Mouse (Mus musculus): ENCODE results near the gene Ccdc87. TPM values are rescaled to one million over a fixed set of nuclear protein-coding genes. Genes with fewer than 3 reads are reported as not detected.

Ccdc87 gene
- polyA plus RNA-seq (2014; fragmentation: Illumina TruSeq; extraction: RNeasy Lipid Tissue Mini Kit (QIAGEN cat#74804); ENCODE audit: low read depth, low replicate concordance) = not detected

GRCm38 (mm10) chr19:4839149-4839548 is at the start of gene Ccdc87, which contains the start of gene Ccs:
TSS of gene Ccdc87 (plus strand) at chr19:4839366.
TSS of gene Ccs (minus strand) at chr19:4839332.

GRCm38 (mm10) chr19:4793831-4794422 is 45.2 kb upstream of the Ccdc87 start, which contains the start of gene Rbm4:
TSS of gene Rbm4 (minus strand) at chr19:4793901.

GRCm38 (mm10) chr19:4811063-4811908 is 27.9 kb upstream of the Ccdc87 start, which contains the start of the genes Gm21992 and Rbm14:
TSS of gene Gm21992 (minus strand) at chr19:4811612.
TSS of gene Rbm14 (minus strand) at chr19:4811634.

GRCm38 (mm10) chr19:4854552-4855469 is 15.6 kb downstream of the Ccdc87 start, which contains the start of gene Ctsf:
TSS of gene Ctsf (plus strand) at chr19:4855130.

GRCm38 (mm10) chr19:4877785-4878184 is 38.6 kb downstream of the Ccdc87 start, which contains the start of gene Actn3:
TSS of gene Actn3 (minus strand) at chr19:4877909.

GRCm38 (mm10) chr19:4878405-4879323 is 39.5 kb downstream of the Ccdc87 start, which contains the start of gene Zdhhc24:
TSS of gene Zdhhc24 (plus strand) at chr19:4878668.

Other genes starting within 250 kb of the Ccdc87 start
- not detected for gene Lrfn4, start 223.7 kb upstream of the Ccdc87 start, polyA plus RNA-seq (2014; fragmentation: Illumina TruSeq; extraction: RNeasy Lipid Tissue Mini Kit (QIAGEN cat#74804); ENCODE audit: low read depth, low replicate concordance)
- gene Rce1, start 213.7 kb upstream of the Ccdc87 start, polyA plus RNA-seq (2014; fragmentation: Illumina TruSeq; extraction: RNeasy Lipid Tissue Mini Kit (QIAGEN cat#74804); ENCODE audit: low read depth, low replicate concordance) = 1.7 TPM
- 0.19 TPM for gene Gm960, start 140.7 kb upstream of the Ccdc87 start, polyA plus RNA-seq (2014; fragmentation: Illumina TruSeq; extraction: RNeasy Lipid Tissue Mini Kit (QIAGEN cat#74804); ENCODE audit: low read depth, low replicate concordance)
- 2.0 TPM for gene Sptbn2, start 128.2 kb upstream of the Ccdc87 start, polyA plus RNA-seq (2014; fragmentation: Illumina TruSeq; extraction: RNeasy Lipid Tissue Mini Kit (QIAGEN cat#74804); ENCODE audit: low read depth, low replicate concordance)
- 11.6 TPM for gene Rbm4b, start 82.9 kb upstream of the Ccdc87 start, polyA plus RNA-seq (2014; fragmentation: Illumina TruSeq; extraction: RNeasy Lipid Tissue Mini Kit (QIAGEN cat#74804); ENCODE audit: low read depth, low replicate concordance)
- gene Rbm4, start 45.5 kb upstream of the Ccdc87 start, polyA plus RNA-seq (2014; fragmentation: Illumina TruSeq; extraction: RNeasy Lipid Tissue Mini Kit (QIAGEN cat#74804); ENCODE audit: low read depth, low replicate concordance) = 5.6 TPM
- gene Gm21992, start 27.8 kb upstream of the Ccdc87 start, polyA plus RNA-seq (2014; fragmentation: Illumina TruSeq; extraction: RNeasy Lipid Tissue Mini Kit (QIAGEN cat#74804); ENCODE audit: low read depth, low replicate concordance) = 14.7 TPM
- 1.9 TPM for gene Rbm14, start 27.7 kb upstream of the Ccdc87 start, polyA plus RNA-seq (2014; fragmentation: Illumina TruSeq; extraction: RNeasy Lipid Tissue Mini Kit (QIAGEN cat#74804); ENCODE audit: low read depth, low replicate concordance)
- 17.2 TPM for gene Ccs, start within 50 bp of the Ccdc87 start, polyA plus RNA-seq (2014; fragmentation: Illumina TruSeq; extraction: RNeasy Lipid Tissue Mini Kit (QIAGEN cat#74804); ENCODE audit: low read depth, low replicate concordance)
- gene Ctsf, start 15.8 kb downstream of the Ccdc87 start, polyA plus RNA-seq (2014; fragmentation: Illumina TruSeq; extraction: RNeasy Lipid Tissue Mini Kit (QIAGEN cat#74804); ENCODE audit: low read depth, low replicate concordance) = 13.0 TPM
- gene Actn3, start 38.5 kb downstream of the Ccdc87 start, polyA plus RNA-seq (2014; fragmentation: Illumina TruSeq; extraction: RNeasy Lipid Tissue Mini Kit (QIAGEN cat#74804); ENCODE audit: low read depth, low replicate concordance) = not detected
- gene Zdhhc24, start 39.3 kb downstream of the Ccdc87 start, polyA plus RNA-seq (2014; fragmentation: Illumina TruSeq; extraction: RNeasy Lipid Tissue Mini Kit (QIAGEN cat#74804); ENCODE audit: low read depth, low replicate concordance) = 3.2 TPM
- gene Bbs1, start 67.3 kb downstream of the Ccdc87 start, polyA plus RNA-seq (2014; fragmentation: Illumina TruSeq; extraction: RNeasy Lipid Tissue Mini Kit (QIAGEN cat#74804); ENCODE audit: low read depth, low replicate concordance) = 0.45 TPM
- gene Dpp3, start 88.9 kb downstream of the Ccdc87 start, polyA plus RNA-seq (2014; fragmentation: Illumina TruSeq; extraction: RNeasy Lipid Tissue Mini Kit (QIAGEN cat#74804); ENCODE audit: low read depth, low replicate concordance) = 4.6 TPM
- 0.42 TPM for gene Peli3, start 103.8 kb downstream of the Ccdc87 start, polyA plus RNA-seq (2014; fragmentation: Illumina TruSeq; extraction: RNeasy Lipid Tissue Mini Kit (QIAGEN cat#74804); ENCODE audit: low read depth, low replicate concordance)
- 22.6 TPM for gene Mrpl11, start 122.8 kb downstream of the Ccdc87 start, polyA plus RNA-seq (2014; fragmentation: Illumina TruSeq; extraction: RNeasy Lipid Tissue Mini Kit (QIAGEN cat#74804); ENCODE audit: low read depth, low replicate concordance)
- not detected for gene Npas4, start 150.9 kb downstream of the Ccdc87 start, polyA plus RNA-seq (2014; fragmentation: Illumina TruSeq; extraction: RNeasy Lipid Tissue Mini Kit (QIAGEN cat#74804); ENCODE audit: low read depth, low replicate concordance)
- gene Slc29a2, start 184.5 kb downstream of the Ccdc87 start, polyA plus RNA-seq (2014; fragmentation: Illumina TruSeq; extraction: RNeasy Lipid Tissue Mini Kit (QIAGEN cat#74804); ENCODE audit: low read depth, low replicate concordance) = not detected
- gene B4gat1, start 199.5 kb downstream of the Ccdc87 start, polyA plus RNA-seq (2014; fragmentation: Illumina TruSeq; extraction: RNeasy Lipid Tissue Mini Kit (QIAGEN cat#74804); ENCODE audit: low read depth, low replicate concordance) = 9.5 TPM
- gene AC124502.3, start 199.5 kb downstream of the Ccdc87 start, polyA plus RNA-seq (2014; fragmentation: Illumina TruSeq; extraction: RNeasy Lipid Tissue Mini Kit (QIAGEN cat#74804); ENCODE audit: low read depth, low replicate concordance) = 0.69 TPM
- 1.6 TPM for gene Brms1, start 202.0 kb downstream of the Ccdc87 start, polyA plus RNA-seq (2014; fragmentation: Illumina TruSeq; extraction: RNeasy Lipid Tissue Mini Kit (QIAGEN cat#74804); ENCODE audit: low read depth, low replicate concordance)
- gene Rin1, start 211.1 kb downstream of the Ccdc87 start, polyA plus RNA-seq (2014; fragmentation: Illumina TruSeq; extraction: RNeasy Lipid Tissue Mini Kit (QIAGEN cat#74804); ENCODE audit: low read depth, low replicate concordance) = not detected
- gene Cd248, start 228.7 kb downstream of the Ccdc87 start, polyA plus RNA-seq (2014; fragmentation: Illumina TruSeq; extraction: RNeasy Lipid Tissue Mini Kit (QIAGEN cat#74804); ENCODE audit: low read depth, low replicate concordance) = not detected
- not detected for gene Tmem151a, start 246.2 kb downstream of the Ccdc87 start, polyA plus RNA-seq (2014; fragmentation: Illumina TruSeq; extraction: RNeasy Lipid Tissue Mini Kit (QIAGEN cat#74804); ENCODE audit: low read depth, low replicate concordance)
- gene Yif1a, start 249.2 kb downstream of the Ccdc87 start, polyA plus RNA-seq (2014; fragmentation: Illumina TruSeq; extraction: RNeasy Lipid Tissue Mini Kit (QIAGEN cat#74804); ENCODE audit: low read depth, low replicate concordance) = 27.7 TPM

All from liver, adult 10 weeks (tissue).